Mouse (Mus musculus) intestine, postnatal 0 days (tissue): ENCODE measurements at regions not wholly inside any gene's neighbourhood (a gene's known extent, or its start where the extent isn't known, plus 50 kb on each side); places are given as distances from the start of the nearest gene placed in this dataset.

Experiments used
- ATAC-seq: fragments of 200-750 bp; cut with Nextera tagmentation; 2 replicates; pipeline ENCODE4 v1.8.0; 2017; ENCODE audit warnings: mild to moderate bottlenecking, moderate TSS enrichment, moderate library complexity
- H3K27ac ChIP-seq: fragments of 300-500 bp; sonication (generic); 2 replicates; pipeline ENCODE4 v1.5.1; 2014; ENCODE audit warnings: mild to moderate bottlenecking, low read depth, low read length, moderate library complexity
- H3K27me3 ChIP-seq: fragments of 300-500 bp; sonication (generic); replicated peaks from 2 replicates; pipeline ENCODE4 v1.6.1; 2014; ENCODE audit warnings: low read length, mixed read lengths; ENCODE audit not compliant: control insufficient read depth, insufficient read depth
- H3K36me3 ChIP-seq: fragments of 300-500 bp; sonication (generic); 2 replicates; pipeline ENCODE4 v1.6.1; 2014; ENCODE audit warnings: mild to moderate bottlenecking, moderate library complexity; ENCODE audit not compliant: control insufficient read depth, insufficient read depth
- H3K4me1 ChIP-seq: fragments of 300-500 bp; sonication (generic); replicated peaks from 2 replicates; pipeline ENCODE4 v1.6.1; 2014; ENCODE audit warnings: antibody characterized with exemption, low read length, mixed read lengths; ENCODE audit not compliant: control insufficient read depth, insufficient read depth
- H3K4me2 ChIP-seq: fragments of 300-500 bp; sonication (generic); replicated peaks from 2 replicates; pipeline ENCODE4 v1.6.1; 2014; ENCODE audit warnings: low read depth, mild to moderate bottlenecking, moderate library complexity
- H3K4me3 ChIP-seq: fragments of 300-500 bp; sonication (generic); 2 replicates; pipeline ENCODE4 v1.5.1; 2014; ENCODE audit warnings: low read depth, low read length
- H3K9ac ChIP-seq: fragments of 300-500 bp; sonication (generic); 2 replicates; pipeline ENCODE4 v1.6.1; 2014; ENCODE audit warnings: mild to moderate bottlenecking, low read depth, low read length
- H3K9me3 ChIP-seq: fragments of 300-500 bp; sonication (generic); 2 replicates; pipeline ENCODE4 v1.6.1; 2016; ENCODE audit warnings: mixed run types; ENCODE audit not compliant: control insufficient read depth
- CTCF ChIP-seq: sonication (generic); IDR thresholded peaks from 2 replicates; pipeline ENCODE4 v1.5.1; 2016; ENCODE audit warnings: low read depth, mild to moderate bottlenecking, control low read depth, antibody characterized with exemption, moderate library complexity
- WGBS: fragments of 180-500 bp; shearing (Covaris S2); extraction: QIAGEN DNeasy Blood & Tissue Kit; methylation state at CpG from one replicate; pipeline ENCODE4 v1.1.7; 2014; 5-methylcytosine and 5-hydroxymethylcytosine counted together

- Histone ChIP-seq H3K36me3 (no peaks in the 10 kb centered on the region), H3K27me3 (no peaks in the 10 kb centered on the region), H3K4me2 (no peak overlapping the region), H3K4me1 (no peaks in the 10 kb centered on the region), H3K9ac (no peak overlapping the region), H3K9me3 (no peaks in the 10 kb centered on the region), H3K4me3 (no peak overlapping the region), H3K27ac (no peak overlapping the region)
- WGBS = 82% methylated on average over 4 of the region's 4 CpGs
- TF ChIP-seq CTCF = no peak
- ATAC-seq = no peak
Observed at GRCm38 (mm10) chr1:73105856-73106463, 90.3 kb upstream of the Tnp1 start.

GRCm38 (mm10) chr1:73097645-73098440 is 82.1 kb upstream of the Tnp1 start:
- Histone ChIP-seq H3K27me3 (no peaks in the 10 kb centered on the region), H3K27ac (no peak overlapping the region), H3K4me2 (no peak overlapping the region), H3K9ac (no peak overlapping the region), H3K9me3 (no peaks in the 10 kb centered on the region), H3K4me3 (no peak overlapping the region), H3K36me3 (no peaks in the 10 kb centered on the region), H3K4me1 (no peaks in the 10 kb centered on the region)
- ATAC-seq = no peak
- no peak for TF ChIP-seq CTCF
- 79% methylated on average over 6 of the region's 6 CpGs for WGBS

GRCm38 (mm10) chr1:73089636-73090035 is 73.9 kb upstream of the Tnp1 start:
- Histone ChIP-seq H3K9me3 (no peaks in the 10 kb centered on the region), H3K36me3 (no peaks in the 10 kb centered on the region), H3K27ac (no peak overlapping the region), H3K4me3 (no peak overlapping the region), H3K4me2 (no peak overlapping the region), H3K9ac (no peak overlapping the region), H3K4me1 (no peaks in the 10 kb centered on the region), H3K27me3 (no peaks in the 10 kb centered on the region)
- no peak for ATAC-seq
- TF ChIP-seq CTCF = no peak
- WGBS = 26% methylated on average over 3 of the region's 3 CpGs

GRCm38 (mm10) chr1:73088494-73088893 is 72.8 kb upstream of the Tnp1 start:
- H3K9ac ChIP-seq = no peak overlapping the region
- H3K27ac ChIP-seq = no peak overlapping the region
- H3K4me3 ChIP-seq = no peak overlapping the region
- no peak overlapping the region for H3K4me2 ChIP-seq
- H3K4me1 ChIP-seq = no peaks in the 10 kb centered on the region
- H3K36me3 ChIP-seq = no peaks in the 10 kb centered on the region
- TF ChIP-seq CTCF = no peak
- no peaks in the 10 kb centered on the region for H3K9me3 ChIP-seq
- 35% methylated on average over 2 of the region's 2 CpGs for WGBS
- ATAC-seq = no peak
- H3K27me3 ChIP-seq = no peaks in the 10 kb centered on the region

- Histone ChIP-seq H3K4me3 (no peak overlapping the region), H3K4me1 (no peaks in the 10 kb centered on the region), H3K9me3 (no peaks in the 10 kb centered on the region), H3K4me2 (no peak overlapping the region), H3K36me3 (no peaks in the 10 kb centered on the region), H3K27me3 (no peaks in the 10 kb centered on the region), H3K9ac (no peak overlapping the region), H3K27ac (no peak overlapping the region)
- TF ChIP-seq CTCF = no peak
- no peak for ATAC-seq
- 58% methylated on average over 2 of the region's 2 CpGs for WGBS
Observed at GRCm38 (mm10) chr1:73084946-73085345, 69.2 kb upstream of the Tnp1 start.

GRCm38 (mm10) chr1:73083396-73083795 is 67.7 kb upstream of the Tnp1 start:
- WGBS = 87% methylated on average over 3 of the region's 3 CpGs
- no peak for ATAC-seq
- no peaks in the 10 kb centered on the region for H3K9me3 ChIP-seq
- no peak for TF ChIP-seq CTCF
- no peak overlapping the region for H3K4me2 ChIP-seq
- H3K27ac ChIP-seq = no peak overlapping the region
- H3K4me1 ChIP-seq = no peaks in the 10 kb centered on the region
- no peak overlapping the region for H3K9ac ChIP-seq
- H3K27me3 ChIP-seq = no peaks in the 10 kb centered on the region
- no peak overlapping the region for H3K4me3 ChIP-seq
- no peaks in the 10 kb centered on the region for H3K36me3 ChIP-seq
